Mouse (Mus musculus): Measurements from ENCODE around the gene Cdc25a. TPM values are rescaled to one million over a fixed set of nuclear protein-coding genes. Genes with fewer than 3 reads are reported as not detected.

Gene Cdc25a
- total RNA-seq, 2 experiments from 2014 or later, result 3.9 to 4.0 TPM

GRCm38 (mm10) chr9:109930063-109930462 lies 54.7 kb downstream of the Cdc25a start:
- no peak for DNase-seq (ENCODE audit: low spot score in 2 of 2)
- intact Hi-C loops (cut with DNase I), result loop anchor here (2.0 kb wide), 2 partner anchors 35 to 123 kb away; no protein-coding TSS in a partner anchor

GRCm38 (mm10) chr9:109930752-109931151 lies 55.4 kb downstream of the Cdc25a start:
- intact Hi-C loops (cut with DNase I), result loop anchor here (2.0 kb wide), 2 partner anchors 36 to 122 kb away; no protein-coding TSS in a partner anchor

GRCm38 (mm10) chr9:109931257-109932171 lies 56.1 kb downstream of the Cdc25a start, which contains the start of gene Map4:
Map4 (plus strand) TSS chr9:109931460.
- intact Hi-C loops (cut with DNase I), result loop anchor here (2.0 kb wide), 2 partner anchors 37 to 121 kb away; no protein-coding TSS in a partner anchor
- DNase-seq (ENCODE audit: low spot score in 2 of 2), result peak; percentile 99

More at GRCm38 (mm10) chr9:109930752-109931151, 55.4 kb downstream of the Cdc25a start:
- no peak for DNase-seq (ENCODE audit: low spot score in 2 of 2)

GRCm38 (mm10) chr9:109932361-109932755 lies 57.0 kb downstream of the Cdc25a start:
- peak in 1 of 2 experiments; percentile 20 for DNase-seq (ENCODE audit: low spot score in 2 of 2)
- intact Hi-C loops (cut with DNase I), result no loop called here

- peak; percentile 41 to 74 for DNase-seq (ENCODE audit: low spot score in 2 of 2)
Observed at GRCm38 (mm10) chr9:109932756-109933375, 57.5 kb downstream of the Cdc25a start.

GRCm38 (mm10) chr9:109939401-109939800 lies 64.0 kb downstream of the Cdc25a start:
- DNase-seq (ENCODE audit: low spot score in 2 of 2), result no peak
- intact Hi-C loops (cut with DNase I), result no loop called here

More at GRCm38 (mm10) chr9:109932756-109933375, 57.5 kb downstream of the Cdc25a start:
- intact Hi-C loops (cut with DNase I), result no loop called here

GRCm38 (mm10) chr9:109942796-109943195 lies 67.4 kb downstream of the Cdc25a start:
- intact Hi-C loops (cut with DNase I), result no loop called here
- DNase-seq (ENCODE audit: low spot score in 2 of 2), result no peak

Small RNAs within 50 kb of the gene (microRNA-seq; reads per million reads assigned to microRNA genes)
- gene Mir7089, result 0 to 0.50 reads per million in 2 experiments

Other genes with a start within 250 kb of the Cdc25a start
- gene Fbxw24, start 249.5 kb upstream of the Cdc25a start, total RNA-seq (2021), result not detected
- gene Fbxw25, start 210.9 kb upstream of the Cdc25a start, total RNA-seq (2021), result not detected
- gene Fbxw18, start 172.9 kb upstream of the Cdc25a start, total RNA-seq (2021), result not detected
- gene Fbxw26, start 129.5 kb upstream of the Cdc25a start, total RNA-seq (2021), result not detected
- gene Fbxw27, start 84.9 kb upstream of the Cdc25a start, total RNA-seq (2021), result not detected
- gene Spink8, start 63.3 kb upstream of the Cdc25a start, total RNA-seq (2021), result 1 to 10 TPM; 1.8 to 2.8 TPM
- gene Nme6, start 42.8 kb upstream of the Cdc25a start, total RNA-seq (2021), result 1 to 10 TPM; 7.3 to 7.7 TPM
- not detected for gene Camp, start 26.0 kb upstream of the Cdc25a start, total RNA-seq (2021)
- gene Map4, start 55.9 kb downstream of the Cdc25a start, total RNA-seq (2021), result 100 to 1,000 TPM; 350 to 364 TPM
- gene Smarcc1, start 242.1 kb downstream of the Cdc25a start, total RNA-seq (2021), result 10 to 100 TPM; 71.5 to 75.7 TPM
- gene Dhx30, start 242.3 kb downstream of the Cdc25a start, total RNA-seq (2021), result 100 to 1,000 TPM; 153 to 164 TPM